Mouse (Mus musculus): ENCODE data around the gene Snn. TPM values are rescaled to one million over a fixed set of nuclear protein-coding genes. Genes with fewer than 3 reads are reported as not detected.

Snn gene
- polyA plus RNA-seq, 1 experiment from 2014 or later, result 17.0 TPM

DNA sequence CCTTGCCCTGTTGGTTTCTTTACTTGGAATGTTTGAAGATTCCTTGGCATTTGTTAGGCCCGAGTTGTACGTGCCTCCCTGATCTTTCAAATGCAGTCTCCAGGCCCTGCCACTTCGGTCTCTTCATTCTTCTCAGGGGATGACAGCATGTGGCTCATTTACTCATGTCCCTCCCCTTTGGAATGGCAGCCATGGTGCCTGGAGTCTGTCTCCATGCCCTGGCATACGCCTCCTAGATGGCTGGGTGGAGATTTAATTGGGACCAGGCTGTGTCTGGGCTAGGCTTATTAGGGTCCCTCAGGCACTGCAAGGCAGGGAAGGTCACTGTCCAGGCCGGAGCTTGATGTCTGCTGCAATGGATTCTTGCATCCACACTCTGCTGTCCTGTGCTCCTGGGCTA lies 4.8 kb upstream of the Snn start:
- H3K4me3 ChIP-seq (ENCODE audit: low read depth, low read length), result no peak overlapping the region
- no peak overlapping the region for H3K27ac ChIP-seq (ENCODE audit: low read depth, low read length)
- DNase-seq (ENCODE audit: low spot score) (no peak), ATAC-seq (replicated peaks; ENCODE audit: low FRiP score) (no peak)
- no peaks in the 10 kb centered on the region for H3K9me3 ChIP-seq (ENCODE audit: control insufficient read depth, low read length)
- H3K4me2 ChIP-seq, result no peak overlapping the region
- no peaks in the 10 kb centered on the region for H3K36me3 ChIP-seq (ENCODE audit: control insufficient read depth, insufficient read depth, low read length)
- 81% methylated on average over 5 of the region's 5 CpGs for WGBS
- no peak overlapping the region for H3K9ac ChIP-seq (ENCODE audit: low read depth, low read length)
- H3K27me3 ChIP-seq (replicated peaks; ENCODE audit: control insufficient read depth, insufficient read depth, low read length), result peaks cover 2% of the 10 kb centered on the region; the same call in 1 of the 2 replicates
- no peaks in the 10 kb centered on the region for H3K4me1 ChIP-seq (replicated peaks; ENCODE audit: control insufficient read depth, insufficient read depth, low read length)

DNA sequence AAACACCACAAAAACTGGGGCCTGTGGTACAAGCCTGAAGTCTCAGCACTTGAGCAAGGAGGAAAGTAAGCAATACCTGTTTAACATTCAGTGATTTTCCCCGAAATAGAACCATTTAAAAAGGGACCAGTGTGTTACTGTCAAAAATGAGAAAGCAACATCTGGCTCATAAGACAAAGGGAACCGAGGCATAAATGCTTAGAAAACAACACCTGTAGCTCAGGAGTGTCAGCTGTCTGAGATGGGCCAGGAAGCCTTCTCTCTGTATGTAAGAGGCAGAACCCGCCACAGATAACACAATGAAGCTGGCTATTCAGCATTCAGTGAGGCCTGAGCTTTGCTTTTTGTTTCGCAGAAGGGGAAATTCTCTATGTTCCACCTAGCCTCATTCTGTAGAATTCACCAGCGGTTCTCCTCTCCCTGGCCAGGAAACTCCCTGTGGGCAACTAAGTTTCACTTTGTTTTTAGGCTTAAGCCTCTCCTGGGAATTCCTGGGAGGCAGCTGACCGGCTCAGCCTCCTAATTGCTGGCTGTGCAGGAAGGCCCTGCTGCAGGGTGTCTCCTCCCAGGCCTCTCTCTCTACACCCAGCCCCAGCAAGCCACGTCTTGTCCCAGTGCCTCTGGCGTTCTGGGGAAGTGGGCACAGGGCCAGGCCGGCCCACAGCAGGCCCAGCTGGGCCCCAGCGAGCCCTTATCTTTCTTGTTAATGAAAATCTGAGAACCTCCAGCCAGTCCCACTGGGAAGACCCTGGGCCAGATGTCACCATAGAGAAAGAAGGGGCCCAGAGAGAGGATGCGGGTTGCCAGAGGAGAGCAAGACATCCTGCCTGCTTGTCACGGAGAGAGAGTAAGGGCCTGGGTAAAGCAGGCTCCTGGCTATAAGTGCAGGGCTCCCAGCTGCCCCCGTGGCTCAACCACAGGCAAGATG lies 2.3 kb downstream of the Snn start:
- no peaks in the 10 kb centered on the region for H3K36me3 ChIP-seq (ENCODE audit: control insufficient read depth, insufficient read depth, low read length)
- H3K27me3 ChIP-seq (replicated peaks; ENCODE audit: control insufficient read depth, insufficient read depth, low read length), result peaks cover 16% of the 10 kb centered on the region
- WGBS, result 34% methylated on average over 13 of the region's 13 CpGs
- H3K4me2 ChIP-seq, result no peak overlapping the region; the same call in 1 of the 2 replicates
- DNase-seq (ENCODE audit: low spot score), result no peak
- H3K9me3 ChIP-seq (ENCODE audit: control insufficient read depth, low read length), result no peaks in the 10 kb centered on the region
- 0 out of 2 replicates have a peak overlapping the region, but pooled peaks have one; percentile 50 for H3K27ac ChIP-seq (ENCODE audit: low read depth, low read length)
- no peak overlapping the region for H3K9ac ChIP-seq (ENCODE audit: low read depth, low read length)
- no peak overlapping the region for H3K4me3 ChIP-seq (ENCODE audit: low read depth, low read length)
- ATAC-seq (replicated peaks; ENCODE audit: low FRiP score), result no peak
- peaks cover 10% of the 10 kb centered on the region; the same call in 1 of the 2 replicates for H3K4me1 ChIP-seq (replicated peaks; ENCODE audit: control insufficient read depth, insufficient read depth, low read length)

DNA sequence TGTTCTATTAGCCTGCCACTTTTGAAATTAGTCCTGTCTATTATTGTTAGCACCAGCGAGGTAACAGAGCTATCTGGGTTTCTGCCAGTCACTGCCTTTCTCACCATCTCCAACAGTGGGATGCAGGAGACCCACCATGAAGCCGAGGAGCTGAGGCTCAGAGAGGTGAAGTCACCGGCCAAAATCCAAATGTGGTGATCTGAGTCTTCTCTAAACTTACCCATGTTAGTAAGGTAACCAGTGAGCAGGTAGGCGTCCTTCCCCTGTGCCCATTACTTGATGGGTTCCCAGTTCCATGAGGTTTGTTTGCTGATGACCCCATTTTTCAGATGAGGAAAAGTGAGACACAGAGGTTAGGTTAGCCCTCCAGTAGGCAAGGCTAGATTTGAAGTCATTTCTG lies 3.6 kb downstream of the Snn start:
- ATAC-seq (replicated peaks; ENCODE audit: low FRiP score) (no peak), DNase-seq (ENCODE audit: low spot score) (no peak)
- Histone ChIP-seq H3K4me1 (replicated peaks; ENCODE audit: control insufficient read depth, insufficient read depth, low read length) (peaks cover 13% of the 10 kb centered on the region; the same call in 1 of the 2 replicates), H3K9me3 (ENCODE audit: control insufficient read depth, low read length) (no peaks in the 10 kb centered on the region), H3K4me2 (no peak overlapping the region), H3K9ac (ENCODE audit: low read depth, low read length) (no peak overlapping the region), H3K27ac (ENCODE audit: low read depth, low read length) (no peak overlapping the region), H3K4me3 (ENCODE audit: low read depth, low read length) (no peak overlapping the region), H3K36me3 (ENCODE audit: control insufficient read depth, insufficient read depth, low read length) (no peaks in the 10 kb centered on the region), H3K27me3 (replicated peaks; ENCODE audit: control insufficient read depth, insufficient read depth, low read length) (peaks cover 19% of the 10 kb centered on the region)
- 75% methylated on average over 4 of the region's 4 CpGs for WGBS

GRCm38 (mm10) chr16:11064742-11065141 lies 4.0 kb downstream of the Snn start:
- Histone ChIP-seq H3K36me3 (ENCODE audit: control insufficient read depth, insufficient read depth, low read length) (no peaks in the 10 kb centered on the region), H3K4me2 (no peak overlapping the region), H3K27ac (ENCODE audit: low read depth, low read length) (no peak overlapping the region), H3K9ac (ENCODE audit: low read depth, low read length) (no peak overlapping the region), H3K4me3 (ENCODE audit: low read depth, low read length) (no peak overlapping the region), H3K9me3 (ENCODE audit: control insufficient read depth, low read length) (no peaks in the 10 kb centered on the region), H3K4me1 (replicated peaks; ENCODE audit: control insufficient read depth, insufficient read depth, low read length) (peaks cover 15% of the 10 kb centered on the region; the same call in 1 of the 2 replicates), H3K27me3 (replicated peaks; ENCODE audit: control insufficient read depth, insufficient read depth, low read length) (peaks cover 19% of the 10 kb centered on the region)
- ATAC-seq (replicated peaks; ENCODE audit: low FRiP score), result no peak
- WGBS, result 86% methylated on average over 6 of the region's 6 CpGs
- no peak for DNase-seq (ENCODE audit: low spot score)

GRCm38 (mm10) chr16:11065431-11065830 lies 4.7 kb downstream of the Snn start:
- no peaks in the 10 kb centered on the region for H3K9me3 ChIP-seq (ENCODE audit: control insufficient read depth, low read length)
- H3K9ac ChIP-seq (ENCODE audit: low read depth, low read length), result no peak overlapping the region; the same call in 1 of the 2 replicates
- ATAC-seq (replicated peaks; ENCODE audit: low FRiP score) (no peak), DNase-seq (ENCODE audit: low spot score) (no peak)
- peaks cover 19% of the 10 kb centered on the region for H3K27me3 ChIP-seq (replicated peaks; ENCODE audit: control insufficient read depth, insufficient read depth, low read length)
- H3K27ac ChIP-seq (ENCODE audit: low read depth, low read length), result no peak overlapping the region
- H3K4me3 ChIP-seq (ENCODE audit: low read depth, low read length), result peak overlapping the region; percentile 70; the same call in 1 of the 2 replicates
- H3K4me2 ChIP-seq, result peak overlapping the region; percentile 99
- H3K4me1 ChIP-seq (replicated peaks; ENCODE audit: control insufficient read depth, insufficient read depth, low read length), result peaks cover 19% of the 10 kb centered on the region; the same call in 1 of the 2 replicates
- H3K36me3 ChIP-seq (ENCODE audit: control insufficient read depth, insufficient read depth, low read length), result no peaks in the 10 kb centered on the region
- 79% methylated on average over 5 of the region's 5 CpGs for WGBS

- Histone ChIP-seq H3K4me3 (ENCODE audit: low read depth, low read length) (peak within 1 kb of the TSS; percentile 70), H3K4me1 (replicated peaks; ENCODE audit: control insufficient read depth, insufficient read depth, low read length) (peaks cover 19% of the 10 kb centered on the region; the same call in 1 of the 2 replicates), H3K27ac (ENCODE audit: low read depth, low read length) (peak within 1 kb of the TSS; percentile 71), H3K36me3 (ENCODE audit: control insufficient read depth, insufficient read depth, low read length) (no peaks in the 10 kb centered on the region), H3K9ac (ENCODE audit: low read depth, low read length) (peak within 1 kb of the TSS; percentile 73), H3K4me2 (peak within 1 kb of the TSS; percentile 99), H3K9me3 (ENCODE audit: control insufficient read depth, low read length) (no peaks in the 10 kb centered on the region), H3K27me3 (replicated peaks; ENCODE audit: control insufficient read depth, insufficient read depth, low read length) (peaks cover 19% of the 10 kb centered on the region)
- DNase-seq (ENCODE audit: low spot score) (peak; percentile 96), ATAC-seq (replicated peaks; ENCODE audit: low FRiP score) (peak; percentile 96)
- WGBS, result under 1% methylated on average over 75 of the region's 78 CpGs
These were observed 5.5 kb downstream of the Snn start, which contains the start of gene Litaf for GRCm38 (mm10) chr16:11066029-11066832. Gene Litaf (minus strand): TSS chr16:11066157.

GRCm38 (mm10) chr16:11066833-11067191 lies 6.1 kb downstream of the Snn start:
- H3K27me3 ChIP-seq (replicated peaks; ENCODE audit: control insufficient read depth, insufficient read depth, low read length), result peaks cover 19% of the 10 kb centered on the region
- no peaks in the 10 kb centered on the region for H3K36me3 ChIP-seq (ENCODE audit: control insufficient read depth, insufficient read depth, low read length)
- H3K4me1 ChIP-seq (replicated peaks; ENCODE audit: control insufficient read depth, insufficient read depth, low read length), result peaks cover 19% of the 10 kb centered on the region; the same call in 1 of the 2 replicates
- H3K9me3 ChIP-seq (ENCODE audit: control insufficient read depth, low read length), result no peaks in the 10 kb centered on the region
- H3K4me2 ChIP-seq, result peak overlapping the region; percentile 99
- 2% methylated on average over 22 of the region's 22 CpGs for WGBS
- no peak for ATAC-seq (replicated peaks; ENCODE audit: low FRiP score)
- H3K4me3 ChIP-seq (ENCODE audit: low read depth, low read length), result peak overlapping the region; percentile 70
- peak overlapping the region; percentile 71; the same call in 1 of the 2 replicates for H3K27ac ChIP-seq (ENCODE audit: low read depth, low read length)
- no peak for DNase-seq (ENCODE audit: low spot score)
- peak overlapping the region; percentile 73 for H3K9ac ChIP-seq (ENCODE audit: low read depth, low read length)

GRCm38 (mm10) chr16:11068666-11069065 lies 7.9 kb downstream of the Snn start:
- H3K4me2 ChIP-seq, result no peak overlapping the region
- H3K27ac ChIP-seq (ENCODE audit: low read depth, low read length), result no peak overlapping the region
- DNase-seq (ENCODE audit: low spot score), result no peak
- 79% methylated on average over 3 of the region's 3 CpGs for WGBS
- H3K4me1 ChIP-seq (replicated peaks; ENCODE audit: control insufficient read depth, insufficient read depth, low read length), result peaks cover 19% of the 10 kb centered on the region; the same call in 1 of the 2 replicates
- ATAC-seq (replicated peaks; ENCODE audit: low FRiP score), result no peak
- no peak overlapping the region for H3K9ac ChIP-seq (ENCODE audit: low read depth, low read length)
- no peaks in the 10 kb centered on the region for H3K9me3 ChIP-seq (ENCODE audit: control insufficient read depth, low read length)
- peaks cover 19% of the 10 kb centered on the region for H3K27me3 ChIP-seq (replicated peaks; ENCODE audit: control insufficient read depth, insufficient read depth, low read length)
- no peaks in the 10 kb centered on the region for H3K36me3 ChIP-seq (ENCODE audit: control insufficient read depth, insufficient read depth, low read length)
- no peak overlapping the region for H3K4me3 ChIP-seq (ENCODE audit: low read depth, low read length)
